Mouse (Mus musculus): ENCODE data around the gene Jund.

GRCm38 (mm10) chr8:70688136-70688535 is 10.6 kb upstream of the Jund start:
- no peak for TF ChIP-seq CTCF (IDR thresholded peaks at IDR 0.05; ENCODE audit: insufficient read depth, low read depth, low read length)
- TF ChIP-seq POLR2A (IDR thresholded peaks at IDR 0.05; ENCODE audit: insufficient read depth, low read depth, low read length), result no peak
